Mouse (Mus musculus) Muller cell, postnatal 12 days (primary cell): Measurements from ENCODE around the gene Ldb1.

Experiments
- DNase-seq: peaks from one replicate; pipeline ENCODE4 v3.0.0-alpha.2; 2015; ENCODE audit errors: inconsistent ontology term

The Ldb1 gene

DNA sequence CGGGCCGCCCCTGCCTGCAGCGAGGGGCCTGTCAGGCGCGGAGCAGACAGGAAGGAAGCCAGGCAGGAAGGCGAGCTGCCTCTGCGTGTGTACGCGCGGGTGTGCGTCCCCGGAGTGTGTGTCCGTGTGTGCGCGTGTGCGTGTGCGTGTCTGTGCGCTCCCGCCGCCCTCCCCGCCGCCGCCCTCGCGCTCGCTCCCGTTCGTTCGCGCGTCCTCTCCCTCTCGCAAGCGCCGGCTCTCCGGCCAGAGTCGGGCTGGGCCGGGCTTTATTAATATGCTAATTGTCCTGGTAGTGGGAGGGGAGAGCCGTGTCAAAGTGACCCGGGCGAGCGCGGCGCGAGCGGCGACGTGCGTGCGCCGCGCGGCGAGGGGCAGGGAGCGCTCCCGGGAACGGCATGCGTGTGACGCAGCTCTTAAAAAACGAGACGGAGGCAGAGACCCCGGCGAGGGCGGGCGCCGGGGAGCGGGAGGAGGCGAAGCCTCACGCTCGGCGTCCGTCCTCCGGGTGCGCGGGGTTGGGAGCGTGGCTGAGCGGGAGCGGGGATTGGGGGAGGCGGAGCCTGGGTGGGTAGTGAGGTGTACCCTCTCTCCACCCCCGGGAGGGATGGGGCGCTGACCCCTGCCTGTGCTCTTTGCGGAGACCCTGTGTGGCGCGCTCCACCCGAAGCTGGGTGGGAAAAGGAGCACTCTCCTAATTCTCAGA lies at the start of gene Ldb1:
Gene Ldb1 (minus strand): TSS at position 222 of the 703 bp plus-strand sequence.
- DNase-seq, result peak; percentile 91

DNA sequence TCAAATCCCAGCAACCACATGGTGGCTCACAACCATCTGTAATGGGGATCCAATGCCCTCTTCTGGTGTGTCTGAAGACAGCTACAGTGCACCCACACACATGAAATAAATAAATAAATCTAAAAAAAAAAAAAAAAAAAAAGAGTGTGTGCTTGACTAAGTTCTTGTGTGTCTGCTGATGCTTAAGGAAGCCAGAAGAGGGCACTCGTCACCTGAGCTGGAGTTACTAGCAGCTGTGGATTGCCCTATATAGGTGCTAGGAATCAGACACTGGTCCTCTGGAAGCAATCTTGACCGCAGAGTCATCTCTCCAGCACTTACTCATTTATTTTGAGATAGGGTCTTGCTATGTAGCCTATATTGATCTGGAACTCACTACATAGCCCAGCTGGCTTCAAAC lies 49.1 kb upstream of the Ldb1 start:
- no peak for DNase-seq

DNA sequence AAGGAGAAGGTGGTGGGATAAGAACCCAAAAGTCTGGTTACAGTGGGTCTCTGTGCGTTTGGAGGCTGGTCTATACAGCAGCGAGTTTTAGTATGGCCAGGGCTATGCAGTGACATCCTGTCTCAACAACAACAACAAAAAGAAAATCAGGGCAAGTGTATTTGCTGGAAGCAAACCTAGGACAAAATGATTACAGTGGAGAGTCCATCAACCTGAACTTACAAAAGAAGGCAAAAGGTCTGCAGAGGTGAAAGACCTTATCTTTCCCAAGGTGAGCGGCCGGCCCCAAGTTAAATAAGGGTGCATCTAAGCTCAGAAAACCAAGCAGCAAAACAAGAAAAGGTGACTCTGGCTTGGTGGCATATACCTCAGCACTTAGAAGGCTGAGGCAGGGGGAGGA lies 46.6 kb upstream of the Ldb1 start:
- DNase-seq, result no peak

DNA sequence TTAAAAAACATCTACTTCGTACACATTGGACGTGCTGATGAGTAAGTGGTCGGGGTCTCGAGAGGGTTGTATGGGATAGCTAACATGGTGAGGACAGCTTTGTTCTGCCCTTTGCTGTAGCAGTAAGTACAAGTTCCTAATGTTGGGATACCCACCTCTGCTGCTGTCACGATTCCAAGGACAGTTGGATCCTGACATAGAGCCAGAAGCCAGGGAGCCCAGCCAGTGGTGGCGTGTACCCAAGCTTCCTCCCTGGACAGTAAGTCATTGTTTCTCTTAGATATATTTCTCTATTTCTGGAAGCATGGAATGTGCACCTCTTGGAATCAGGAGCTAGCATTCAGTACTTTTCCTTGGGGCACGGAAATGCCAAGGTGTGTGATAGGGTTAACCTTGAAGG lies 42.9 kb upstream of the Ldb1 start:
- DNase-seq, result peak; percentile 54

DNA sequence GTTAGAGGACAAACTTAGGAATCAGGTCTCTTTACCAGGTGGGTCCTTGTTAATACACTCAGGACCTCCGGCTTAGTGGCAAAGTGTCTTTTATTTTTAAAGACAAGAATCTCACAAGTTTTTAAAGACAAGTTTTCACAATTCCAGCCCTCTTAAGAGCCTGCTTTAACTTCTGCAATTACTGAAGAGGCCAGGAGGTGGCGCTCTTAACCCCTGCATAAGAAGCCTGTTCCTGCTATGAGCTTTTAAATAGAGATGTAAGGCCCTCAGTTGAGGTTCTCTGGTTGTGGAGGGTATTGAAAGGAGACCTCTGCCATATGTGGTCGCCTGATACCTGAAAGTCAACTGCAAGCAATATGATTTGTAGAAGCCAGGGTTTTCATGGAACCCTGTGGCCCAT lies 41.3 kb upstream of the Ldb1 start:
- peak; percentile 36 for DNase-seq

GRCm38 (mm10) chr19:46085185-46085584 lies 40.2 kb upstream of the Ldb1 start:
- DNase-seq, result no peak

GRCm38 (mm10) chr19:46078535-46078934 lies 33.5 kb upstream of the Ldb1 start:
- no peak for DNase-seq

GRCm38 (mm10) chr19:46075616-46076607 lies 30.9 kb upstream of the Ldb1 start, which contains the start of gene Nolc1:
TSS of gene Nolc1 (plus strand) at chr19:46075863.
- DNase-seq, result peak; percentile 100

- no peak for DNase-seq
These were observed 29.3 kb upstream of the Ldb1 start for GRCm38 (mm10) chr19:46074266-46074665.

- DNase-seq, result no peak
These were observed 28.3 kb upstream of the Ldb1 start for GRCm38 (mm10) chr19:46073285-46073684.

DNA sequence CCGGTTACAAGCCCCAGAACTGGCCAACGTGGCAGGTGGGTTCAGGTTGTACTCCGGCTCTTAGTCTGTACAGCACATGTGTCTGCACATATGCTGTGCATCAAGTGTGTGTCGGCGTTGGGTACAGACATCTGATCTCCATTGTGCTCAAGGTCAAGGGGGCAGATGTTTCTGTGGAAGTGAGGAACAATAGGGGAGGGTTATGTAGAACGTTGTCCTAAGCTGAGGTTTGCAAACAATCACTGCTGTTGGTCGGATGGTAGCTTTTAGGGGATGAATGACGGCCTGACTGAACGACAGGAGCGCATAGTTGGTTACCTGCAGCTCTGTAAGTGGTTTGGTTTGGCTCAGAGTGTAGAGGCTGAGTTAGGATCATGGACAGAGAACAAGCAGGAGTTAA lies 23.0 kb upstream of the Ldb1 start:
- no peak for DNase-seq

DNA sequence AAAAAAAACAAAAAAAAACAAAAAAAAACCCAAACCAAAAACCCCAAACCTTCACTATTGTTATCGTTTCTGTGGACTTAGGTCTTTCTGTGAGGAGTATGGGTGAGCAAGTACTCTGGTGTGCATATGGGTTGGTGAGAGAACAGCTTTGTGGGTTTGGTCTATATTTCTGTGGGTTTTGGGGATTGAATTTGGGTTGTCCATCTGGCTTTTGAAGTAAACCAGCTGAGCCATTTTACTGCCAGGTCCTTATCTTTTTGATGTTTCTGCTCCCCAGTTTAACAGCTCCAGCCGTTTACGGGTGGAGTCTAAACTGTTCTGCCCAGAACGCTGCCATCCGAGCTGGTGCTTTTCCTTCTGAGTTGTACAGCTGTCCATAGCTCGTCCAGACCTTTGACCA lies 15.8 kb upstream of the Ldb1 start:
- DNase-seq, result no peak

- DNase-seq, result no peak
These were observed 13.5 kb upstream of the Ldb1 start for GRCm38 (mm10) chr19:46058466-46058865.

DNA sequence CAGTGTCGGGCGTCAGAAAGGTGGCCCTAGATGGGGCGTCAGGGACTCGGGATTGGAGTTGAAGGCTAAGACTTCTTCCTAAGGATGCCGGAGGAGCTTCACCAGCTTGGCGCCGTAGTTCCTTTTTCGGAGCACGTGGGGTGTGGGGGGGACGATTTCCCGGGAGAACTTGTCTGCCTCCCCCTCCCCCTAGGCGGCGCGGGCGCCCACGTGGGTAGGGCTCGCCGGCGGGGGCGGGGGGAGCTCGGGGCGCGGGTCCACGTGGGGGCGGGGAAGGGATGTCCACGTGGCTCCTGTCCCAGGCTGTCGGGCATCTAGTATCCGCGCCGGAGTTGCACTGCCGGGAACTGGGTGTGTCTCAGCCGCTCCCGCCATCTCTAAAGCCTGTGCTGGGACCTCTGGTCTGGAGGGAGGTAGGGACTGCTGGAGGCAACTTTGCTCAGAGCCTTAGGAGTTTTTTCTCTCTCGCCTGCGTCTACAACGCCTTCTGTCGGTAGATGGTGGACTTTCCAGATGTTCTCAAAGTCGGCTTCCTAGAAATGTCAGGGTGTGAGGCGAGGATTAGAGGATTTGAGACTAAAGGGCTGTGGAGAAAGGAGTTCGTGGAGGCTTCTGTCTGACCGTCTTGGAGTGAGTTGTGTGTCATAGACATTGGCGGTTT lies 12.1 kb upstream of the Ldb1 start:
- DNase-seq, result peak; percentile 94

DNA sequence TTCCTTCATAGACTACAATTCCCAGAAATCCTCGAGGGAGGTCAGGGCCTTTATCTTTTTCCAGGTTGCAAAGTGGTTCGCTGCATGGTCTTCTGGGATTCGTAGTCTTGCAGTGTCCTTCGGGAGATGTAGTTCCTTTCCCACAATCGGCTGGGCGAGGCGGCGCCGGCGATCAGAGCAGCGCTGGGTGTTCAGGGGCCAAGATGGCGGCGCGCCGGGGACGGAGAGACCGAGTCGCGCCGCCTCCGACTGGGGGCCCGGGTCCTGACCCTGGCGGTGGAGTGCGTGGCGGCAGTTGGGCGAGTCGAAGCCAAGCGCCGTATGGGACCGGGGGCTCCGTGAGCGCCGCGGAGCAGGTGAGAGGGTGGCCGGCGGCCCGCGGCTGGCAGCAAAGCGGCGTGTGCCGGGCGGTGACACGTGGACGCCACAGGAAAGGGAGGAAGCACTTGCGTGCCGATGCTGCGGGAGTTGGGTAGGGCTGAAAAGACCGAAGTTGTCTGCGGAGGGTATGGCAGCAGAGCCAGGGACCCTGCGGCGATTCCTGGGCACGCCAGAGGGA lies 11.5 kb upstream of the Ldb1 start:
- peak; percentile 96 for DNase-seq

- no peak for DNase-seq
These were observed 10.9 kb upstream of the Ldb1 start for GRCm38 (mm10) chr19:46055752-46056387.

GRCm38 (mm10) chr19:46050462-46050861 lies 5.4 kb upstream of the Ldb1 start:
- DNase-seq, result no peak

- no peak for DNase-seq
These were observed 4.1 kb upstream of the Ldb1 start for GRCm38 (mm10) chr19:46049129-46049528.

DNA sequence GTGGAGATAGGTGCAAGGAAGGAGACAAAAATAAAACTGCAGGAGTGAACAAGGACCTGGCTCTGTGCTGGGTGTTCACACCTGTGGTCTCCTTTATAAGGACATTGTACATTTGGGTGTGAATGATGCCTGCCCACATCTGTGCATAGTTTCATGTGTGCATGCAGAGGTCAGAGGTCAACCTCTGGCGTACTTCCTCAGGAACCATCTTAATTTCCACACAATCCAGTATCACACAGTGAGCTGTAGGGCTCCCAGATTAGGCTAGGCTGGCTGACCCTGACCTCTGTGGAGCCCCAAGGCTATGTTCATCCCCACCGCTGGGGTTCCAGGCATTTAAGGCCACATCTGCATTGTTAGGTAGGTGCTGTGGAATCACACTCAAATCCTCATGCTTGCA lies 2.4 kb upstream of the Ldb1 start:
- DNase-seq, result no peak

GRCm38 (mm10) chr19:46046621-46047025 lies 1.6 kb upstream of the Ldb1 start:
- DNase-seq, result no peak

DNA sequence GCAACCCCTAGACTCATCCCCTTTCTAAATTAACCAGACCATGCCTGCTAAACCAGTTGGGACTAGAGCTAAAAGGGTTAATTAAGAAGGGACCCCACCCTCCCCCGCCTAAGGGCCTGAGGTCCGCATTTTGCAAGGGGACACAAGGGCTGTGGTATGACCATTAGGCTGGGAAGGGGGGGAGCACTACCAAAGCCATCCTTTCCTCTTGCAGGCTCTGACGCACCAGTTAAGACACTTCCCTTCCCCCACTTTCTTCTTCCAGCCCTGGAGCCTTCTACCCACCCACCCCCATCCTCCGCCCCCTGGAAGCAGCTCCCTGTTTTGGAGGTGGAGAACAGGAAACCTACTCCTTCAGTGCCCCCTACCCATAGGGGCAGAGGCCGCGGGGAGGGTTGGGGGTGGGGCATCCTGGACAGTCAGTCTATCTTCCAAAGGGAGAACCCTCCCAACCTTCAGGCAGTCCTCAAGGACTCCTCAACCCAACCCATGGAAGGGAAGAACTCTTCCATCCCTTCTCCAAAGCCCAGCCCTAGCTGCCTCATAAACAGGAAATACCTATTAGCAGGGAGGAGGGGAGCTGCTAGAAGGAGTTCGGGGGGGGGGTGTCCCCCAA lies 790 bp upstream of the Ldb1 start:
- no peak for DNase-seq
